Mouse (Mus musculus): ENCODE results near the gene Mphosph8. TPM values are rescaled to one million over a fixed set of nuclear protein-coding genes. Genes with fewer than 3 reads are reported as not detected.

Gene Mphosph8
- polyA plus RNA-seq, 1 experiment from 2014 or later = 17.7 TPM

DNA sequence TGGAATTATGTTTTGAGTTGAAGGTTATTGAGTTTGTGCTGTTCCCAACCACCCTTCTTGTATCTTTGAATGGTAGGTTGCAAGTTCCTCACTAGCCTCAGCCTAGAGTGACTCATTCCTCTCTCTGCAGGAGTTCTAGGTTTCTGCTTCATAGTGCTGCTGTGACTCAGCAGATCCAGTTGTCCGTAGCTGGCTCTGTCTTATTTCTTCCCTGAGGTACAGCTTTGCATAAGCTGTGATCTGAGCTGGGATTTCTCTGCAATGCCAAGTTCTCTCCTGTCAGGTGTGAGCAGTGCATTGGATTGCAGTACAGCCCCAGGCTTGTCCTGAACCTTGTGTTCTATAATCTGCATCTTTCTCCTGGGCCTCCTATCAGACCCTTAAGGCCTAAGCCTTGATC is 21.7 kb downstream of the Mphosph8 start:
- no peaks in the 10 kb centered on the region for H3K4me1 ChIP-seq (replicated peaks; ENCODE audit: control insufficient read depth, insufficient read depth)
- ATAC-seq (ENCODE audit: low FRiP score, low TSS enrichment) (no peak), DNase-seq (ENCODE audit: low spot score) (no peak)
- WGBS = 74% methylated on average over 1 of the region's 1 CpGs
- no peaks in the 10 kb centered on the region for H3K27me3 ChIP-seq (ENCODE audit: control insufficient read depth, insufficient read depth, low read length)
- no peak overlapping the region for H3K4me3 ChIP-seq (ENCODE audit: low read depth, low read length)
- peaks cover 21% of the 10 kb centered on the region for H3K36me3 ChIP-seq (ENCODE audit: control insufficient read depth, insufficient read depth, low read length)
- TF ChIP-seq CTCF (IDR thresholded peaks at IDR 0.05; ENCODE audit: low read depth) = no peak
- no peak for TF ChIP-seq EP300 (optimal IDR thresholded peaks at IDR 0.05)
- no peak overlapping the region for H3K4me2 ChIP-seq (replicated peaks; ENCODE audit: low read depth)
- H3K27ac ChIP-seq (replicated peaks) = no peak overlapping the region
- H3K9me3 ChIP-seq (ENCODE audit: control insufficient read depth, low read length) = no peaks in the 10 kb centered on the region
- H3K9ac ChIP-seq (ENCODE audit: low read length) = no peak overlapping the region

GRCm38 (mm10) chr14:56695495-56695894 is 27.4 kb downstream of the Mphosph8 start:
- Histone ChIP-seq H3K9me3 (ENCODE audit: control insufficient read depth, low read length) (no peaks in the 10 kb centered on the region), H3K27me3 (ENCODE audit: control insufficient read depth, insufficient read depth, low read length) (no peaks in the 10 kb centered on the region), H3K4me1 (replicated peaks; ENCODE audit: control insufficient read depth, insufficient read depth) (no peaks in the 10 kb centered on the region), H3K27ac (replicated peaks) (no peak overlapping the region), H3K4me2 (replicated peaks; ENCODE audit: low read depth) (no peak overlapping the region), H3K36me3 (ENCODE audit: control insufficient read depth, insufficient read depth, low read length) (peaks cover 10% of the 10 kb centered on the region; the same call in 1 of the 2 replicates), H3K4me3 (ENCODE audit: low read depth, low read length) (no peak overlapping the region), H3K9ac (ENCODE audit: low read length) (no peak overlapping the region)
- ATAC-seq (ENCODE audit: low FRiP score, low TSS enrichment) (no peak), DNase-seq (ENCODE audit: low spot score) (no peak)
- no peak for TF ChIP-seq CTCF (IDR thresholded peaks at IDR 0.05; ENCODE audit: low read depth)
- no peak for TF ChIP-seq EP300 (optimal IDR thresholded peaks at IDR 0.05)
- 78% methylated on average over 3 of the region's 3 CpGs for WGBS

DNA sequence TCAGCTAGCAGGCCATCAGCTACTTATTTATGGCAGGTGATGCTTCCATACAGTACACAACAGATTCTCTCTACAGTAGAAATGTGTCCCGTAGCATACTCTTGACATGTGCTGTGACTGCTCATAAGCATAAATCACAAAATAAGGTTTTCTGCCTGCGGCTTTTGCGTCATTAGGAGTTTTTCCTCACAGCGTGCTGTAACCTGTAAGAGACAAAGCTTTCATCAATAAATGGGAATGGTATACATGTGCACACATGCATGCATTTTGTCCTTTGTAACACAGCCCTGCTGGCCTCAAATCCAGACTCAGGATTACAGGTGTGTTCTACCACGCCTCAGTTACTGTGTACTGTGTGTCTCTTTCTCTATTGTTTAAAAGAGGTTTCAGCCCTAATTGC is 29.8 kb downstream of the Mphosph8 start:
- Histone ChIP-seq H3K27ac (replicated peaks) (no peak overlapping the region), H3K27me3 (ENCODE audit: control insufficient read depth, insufficient read depth, low read length) (no peaks in the 10 kb centered on the region), H3K9me3 (ENCODE audit: control insufficient read depth, low read length) (no peaks in the 10 kb centered on the region), H3K4me1 (replicated peaks; ENCODE audit: control insufficient read depth, insufficient read depth) (no peaks in the 10 kb centered on the region), H3K9ac (ENCODE audit: low read length) (no peak overlapping the region), H3K36me3 (ENCODE audit: control insufficient read depth, insufficient read depth, low read length) (peaks cover 10% of the 10 kb centered on the region; the same call in 1 of the 2 replicates), H3K4me2 (replicated peaks; ENCODE audit: low read depth) (no peak overlapping the region), H3K4me3 (ENCODE audit: low read depth, low read length) (no peak overlapping the region)
- 76% methylated on average over 5 of the region's 5 CpGs for WGBS
- ATAC-seq (ENCODE audit: low FRiP score, low TSS enrichment) (no peak), DNase-seq (ENCODE audit: low spot score) (no peak)
- TF ChIP-seq EP300 (optimal IDR thresholded peaks at IDR 0.05) = no peak

GRCm38 (mm10) chr14:56702644-56703043 is 34.6 kb downstream of the Mphosph8 start:
- no peaks in the 10 kb centered on the region for H3K9me3 ChIP-seq (ENCODE audit: control insufficient read depth, low read length)
- no peak overlapping the region for H3K4me2 ChIP-seq (replicated peaks; ENCODE audit: low read depth)
- WGBS = 85% methylated on average over 4 of the region's 4 CpGs
- DNase-seq (ENCODE audit: low spot score) = no peak
- H3K27ac ChIP-seq (replicated peaks) = no peak overlapping the region
- TF ChIP-seq EP300 (optimal IDR thresholded peaks at IDR 0.05) (no peak), CTCF (IDR thresholded peaks at IDR 0.05; ENCODE audit: low read depth) (no peak)
- H3K4me1 ChIP-seq (replicated peaks; ENCODE audit: control insufficient read depth, insufficient read depth) = no peaks in the 10 kb centered on the region
- no peaks in the 10 kb centered on the region for H3K27me3 ChIP-seq (ENCODE audit: control insufficient read depth, insufficient read depth, low read length)
- ATAC-seq (ENCODE audit: low FRiP score, low TSS enrichment) = no peak
- no peak overlapping the region for H3K9ac ChIP-seq (ENCODE audit: low read length)
- H3K4me3 ChIP-seq (ENCODE audit: low read depth, low read length) = no peak overlapping the region
- H3K36me3 ChIP-seq (ENCODE audit: control insufficient read depth, insufficient read depth, low read length) = no peaks in the 10 kb centered on the region

GRCm38 (mm10) chr14:56705687-56706086 is 37.6 kb downstream of the Mphosph8 start:
- WGBS = 49% methylated on average over 4 of the region's 4 CpGs
- TF ChIP-seq CTCF (IDR thresholded peaks at IDR 0.05; ENCODE audit: low read depth) (no peak), EP300 (optimal IDR thresholded peaks at IDR 0.05) (no peak)
- Histone ChIP-seq H3K4me1 (replicated peaks; ENCODE audit: control insufficient read depth, insufficient read depth) (no peaks in the 10 kb centered on the region), H3K9me3 (ENCODE audit: control insufficient read depth, low read length) (no peaks in the 10 kb centered on the region), H3K27me3 (ENCODE audit: control insufficient read depth, insufficient read depth, low read length) (no peaks in the 10 kb centered on the region), H3K4me3 (ENCODE audit: low read depth, low read length) (no peak overlapping the region), H3K4me2 (replicated peaks; ENCODE audit: low read depth) (no peak overlapping the region), H3K9ac (ENCODE audit: low read length) (no peak overlapping the region), H3K27ac (replicated peaks) (no peak overlapping the region), H3K36me3 (ENCODE audit: control insufficient read depth, insufficient read depth, low read length) (no peaks in the 10 kb centered on the region)
- no peak for DNase-seq (ENCODE audit: low spot score)
- no peak for ATAC-seq (ENCODE audit: low FRiP score, low TSS enrichment)

- H3K4me2 ChIP-seq (replicated peaks; ENCODE audit: low read depth) = no peak overlapping the region
- H3K4me3 ChIP-seq (ENCODE audit: low read depth, low read length) = no peak overlapping the region
- TF ChIP-seq CTCF (IDR thresholded peaks at IDR 0.05; ENCODE audit: low read depth) (no peak), EP300 (optimal IDR thresholded peaks at IDR 0.05) (no peak)
- no peaks in the 10 kb centered on the region; the same call in 1 of the 2 replicates for H3K36me3 ChIP-seq (ENCODE audit: control insufficient read depth, insufficient read depth, low read length)
- 67% methylated on average over 1 of the region's 1 CpGs for WGBS
- no peaks in the 10 kb centered on the region for H3K9me3 ChIP-seq (ENCODE audit: control insufficient read depth, low read length)
- DNase-seq (ENCODE audit: low spot score) = no peak
- no peak for ATAC-seq (ENCODE audit: low FRiP score, low TSS enrichment)
- no peak overlapping the region for H3K9ac ChIP-seq (ENCODE audit: low read length)
- no peaks in the 10 kb centered on the region for H3K27me3 ChIP-seq (ENCODE audit: control insufficient read depth, insufficient read depth, low read length)
- H3K4me1 ChIP-seq (replicated peaks; ENCODE audit: control insufficient read depth, insufficient read depth) = no peaks in the 10 kb centered on the region
- H3K27ac ChIP-seq (replicated peaks) = no peak overlapping the region
These were observed 58.4 kb downstream of the Mphosph8 start for GRCm38 (mm10) chr14:56726493-56726892.
